Mouse (Mus musculus): ENCODE measurements around the gene Klk14. TPM values are rescaled to one million over a fixed set of nuclear protein-coding genes. Genes with fewer than 3 reads are reported as not detected.

Gene Klk14
- polyA plus RNA-seq, 1 experiment, result 0.08 TPM

DNA sequence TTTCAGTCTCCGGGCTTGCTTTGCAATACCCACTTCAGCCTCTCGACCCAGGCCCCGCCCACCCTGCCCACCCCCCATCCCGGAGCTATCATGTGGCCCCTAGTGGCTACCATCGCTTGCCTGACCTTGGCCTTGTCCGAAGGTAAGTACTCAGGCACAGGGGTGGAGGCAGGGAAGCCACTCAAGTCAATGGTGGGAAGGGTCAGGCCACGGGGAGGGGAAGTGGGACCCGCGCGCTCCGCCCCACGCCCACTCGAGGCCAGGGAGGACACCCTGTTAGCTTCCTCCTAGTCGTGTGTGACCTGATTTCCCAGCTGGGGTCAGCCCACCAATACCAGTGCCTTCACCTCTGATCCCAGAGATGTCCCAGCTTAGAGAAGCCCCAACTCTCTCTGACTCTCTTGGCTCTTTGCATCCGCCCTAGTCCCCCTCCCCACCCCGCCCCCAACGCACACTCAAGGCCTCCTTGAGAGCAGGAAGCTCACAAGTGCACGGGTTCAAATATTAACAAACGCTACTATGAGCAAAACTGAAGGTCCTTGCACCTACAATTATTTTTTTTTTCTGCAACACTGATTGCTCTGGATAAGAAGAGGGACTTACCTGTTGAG is 23.6 kb downstream of the Klk14 start:
- no peak for DNase-seq (ENCODE audit: extremely low spot score in 1 of 2, low spot score in 1 of 2)

Other genes starting within 250 kb of the Klk14 start
- gene Cldnd2, start 249.6 kb upstream of the Klk14 start, polyA plus RNA-seq (2012; rRNA removed), result not detected in 2 replicates
- gene Etfb, start 246.3 kb upstream of the Klk14 start, polyA plus RNA-seq (2012; rRNA removed), result 80.7 and 97.8 TPM in 2 replicates
- 2.5 and 2.6 TPM in 2 replicates for gene Gm45233, start 246.3 kb upstream of the Klk14 start, polyA plus RNA-seq (2012; rRNA removed)
- 5.2 TPM in 2 replicates for gene Vsig10l, start 227.3 kb upstream of the Klk14 start, polyA plus RNA-seq (2012; rRNA removed)
- 60.7 and 69.6 TPM in 2 replicates for gene Iglon5, start 200.3 kb upstream of the Klk14 start, polyA plus RNA-seq (2012; rRNA removed)
- 0.04 TPM in 1 of 2 replicates, not detected in the other for gene 4931406B18Rik, start 184.5 kb upstream of the Klk14 start, polyA plus RNA-seq (2012; rRNA removed)
- gene Cd33, start 146.0 kb upstream of the Klk14 start, polyA plus RNA-seq (2012; rRNA removed), result 6.9 and 8.9 TPM in 2 replicates
- gene Zfp658, start 128.2 kb upstream of the Klk14 start, polyA plus RNA-seq (2012; rRNA removed), result 9.3 and 9.5 TPM in 2 replicates
- gene Zfp719, start 110.8 kb upstream of the Klk14 start, polyA plus RNA-seq (2012; rRNA removed), result 8.3 and 9.3 TPM in 2 replicates
- gene Zfp819, start 83.2 kb upstream of the Klk14 start, polyA plus RNA-seq (2012; rRNA removed), result 0.11 and 0.16 TPM in 2 replicates
- gene Ceacam18, start 55.7 kb upstream of the Klk14 start, polyA plus RNA-seq (2012; rRNA removed), result not detected in 2 replicates
- 0.84 and 1.2 TPM in 2 replicates for gene Siglece, start 30.3 kb upstream of the Klk14 start, polyA plus RNA-seq (2012; rRNA removed)
- gene Ctu1, start 18.4 kb upstream of the Klk14 start, polyA plus RNA-seq (2012; rRNA removed), result 9.2 and 9.4 TPM in 2 replicates
- 0.36 TPM in 1 of 2 replicates, not detected in the other for gene Klk13, start 22.1 kb downstream of the Klk14 start, polyA plus RNA-seq (2012; rRNA removed)
- gene Klk12, start 78.5 kb downstream of the Klk14 start, polyA plus RNA-seq (2012; rRNA removed), result not detected in 2 replicates
- gene Klk11, start 84.2 kb downstream of the Klk14 start, polyA plus RNA-seq (2012; rRNA removed), result 0.08 TPM in 1 of 2 replicates, not detected in the other
- gene Klk10, start 90.6 kb downstream of the Klk14 start, polyA plus RNA-seq (2012; rRNA removed), result 0.17 and 0.18 TPM in 2 replicates
- gene Klk9, start 101.5 kb downstream of the Klk14 start, polyA plus RNA-seq (2012; rRNA removed), result not detected in 2 replicates
- gene Klk8, start 107.2 kb downstream of the Klk14 start, polyA plus RNA-seq (2012; rRNA removed), result 3.8 TPM in 2 replicates
- gene Klk7, start 120.9 kb downstream of the Klk14 start, polyA plus RNA-seq (2012; rRNA removed), result not detected in 2 replicates
- gene Klk6, start 134.1 kb downstream of the Klk14 start, polyA plus RNA-seq (2012; rRNA removed), result 6.4 and 7.7 TPM in 2 replicates
- gene Klk5, start 151.6 kb downstream of the Klk14 start, polyA plus RNA-seq (2012; rRNA removed), result not detected in 2 replicates
- not detected in 2 replicates for gene Klk4, start 190.7 kb downstream of the Klk14 start, polyA plus RNA-seq (2012; rRNA removed)
- not detected in 2 replicates for gene Klk15, start 243.3 kb downstream of the Klk14 start, polyA plus RNA-seq (2012; rRNA removed)